Mouse (Mus musculus): Measurements from ENCODE around the gene Nav3.

Gene Nav3

DNA sequence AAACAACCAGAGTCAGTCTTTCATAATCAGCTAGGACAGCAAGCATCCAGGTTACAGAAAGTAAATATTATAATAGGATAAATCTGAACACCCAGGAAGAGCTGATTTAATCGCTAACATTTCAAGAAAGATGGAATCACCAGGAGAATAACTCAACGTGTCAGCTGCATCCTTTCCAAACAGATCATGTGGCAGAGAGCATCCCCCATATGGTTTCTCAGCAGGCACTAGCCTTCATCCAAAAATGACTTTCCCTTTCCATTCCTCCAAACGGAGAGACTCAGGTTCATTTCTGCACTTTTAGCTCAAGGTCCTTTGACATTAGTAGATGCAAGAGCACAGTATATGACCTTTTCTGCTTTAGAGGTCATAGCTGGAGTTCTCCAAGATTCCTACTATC is 765.4 kb downstream of the Nav3 start:
- in situ Hi-C loops (cut with MboI, MseI): no loop called here

DNA sequence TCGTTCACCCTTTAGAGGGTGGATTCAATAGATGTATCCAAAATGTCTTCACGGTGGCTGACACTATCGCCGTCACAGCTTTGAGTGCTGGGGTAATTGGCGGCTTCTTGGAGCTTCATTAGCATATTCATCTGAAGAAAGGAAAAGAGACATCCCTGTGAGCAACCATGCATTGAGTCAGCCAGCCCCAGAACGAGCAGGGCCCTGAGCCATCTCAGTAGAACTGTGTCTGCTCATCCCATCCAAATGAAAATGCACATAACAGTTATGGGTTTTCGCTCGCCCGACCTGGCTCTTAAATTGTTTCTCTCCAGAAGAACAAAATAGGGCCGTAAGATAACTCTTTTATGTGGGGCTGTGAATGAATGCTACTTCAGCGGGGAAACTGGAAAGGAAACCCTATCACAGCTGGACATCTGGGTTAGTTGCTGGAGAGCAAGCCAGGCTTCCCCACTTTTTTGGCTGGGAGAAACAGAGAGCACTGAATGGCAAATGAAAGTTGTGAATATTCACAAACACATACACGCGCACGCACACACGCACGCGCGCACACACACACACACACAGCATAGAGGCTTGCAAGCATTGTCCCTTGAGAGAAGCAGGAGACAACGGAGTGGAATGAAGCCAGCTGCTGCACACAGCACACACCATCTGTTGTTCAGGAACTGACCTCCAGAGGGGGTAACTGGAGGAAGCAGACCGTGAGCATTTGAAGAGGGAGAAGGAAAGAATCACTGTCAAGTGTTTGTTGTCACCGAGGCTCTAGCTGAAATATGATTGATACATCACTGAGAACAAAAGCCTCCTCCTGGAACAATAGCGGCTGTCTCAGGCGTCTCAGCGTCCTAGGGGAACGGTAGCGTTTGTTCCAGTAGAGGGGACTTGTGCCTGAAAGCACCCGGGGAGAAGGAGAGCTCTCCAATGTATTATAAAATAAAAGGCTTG is 771.6 kb downstream of the Nav3 start:
- in situ Hi-C loops (cut with MboI, MseI): no loop called here

DNA sequence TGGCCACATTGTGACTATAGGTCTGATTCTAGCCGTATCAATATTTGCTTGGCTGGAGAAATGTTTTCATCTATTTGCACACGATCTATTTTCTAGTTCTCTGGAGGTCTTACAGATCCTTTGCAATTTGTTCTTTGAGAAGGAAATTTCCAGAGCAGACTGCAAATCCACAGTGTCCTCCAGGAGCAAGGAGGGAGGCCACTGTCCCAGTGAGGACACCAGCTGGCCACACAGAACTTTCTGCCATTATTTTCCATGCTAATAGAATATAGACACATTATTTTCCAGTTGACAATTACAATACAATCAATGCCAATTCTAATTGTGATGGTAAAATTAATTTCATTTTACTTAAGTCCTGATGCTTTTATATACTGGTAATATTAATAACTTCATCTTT is 783.1 kb downstream of the Nav3 start:
- in situ Hi-C loops (cut with MboI, MseI): no loop called here

- in situ Hi-C loops (cut with MboI, MseI): no loop called here
Observed at GRCm38 (mm10) chr10:109667453-109667852, 788.6 kb downstream of the Nav3 start.

GRCm38 (mm10) chr10:109664629-109665317 is 791.2 kb downstream of the Nav3 start:
- in situ Hi-C loops (cut with MboI, MseI): no loop called here

DNA sequence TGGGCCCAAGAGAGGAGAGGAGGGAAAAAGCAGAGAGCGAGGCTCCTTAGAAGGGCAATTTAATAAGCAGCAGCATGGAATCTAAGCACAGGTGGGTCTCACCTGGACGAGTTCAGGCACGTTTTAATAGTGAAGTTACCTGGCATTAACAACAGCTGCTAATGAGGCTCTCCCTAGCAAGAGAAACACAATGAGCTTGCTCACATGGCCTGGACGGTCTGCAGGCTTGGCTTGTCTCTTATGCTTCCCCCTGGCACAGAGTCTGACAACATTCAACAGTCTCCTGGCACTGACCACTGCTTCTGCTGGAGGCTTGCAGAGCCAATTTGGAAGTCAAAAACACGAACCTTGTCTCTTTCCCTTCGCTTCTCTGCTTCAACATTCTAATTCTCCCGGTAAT is 804.5 kb downstream of the Nav3 start:
- in situ Hi-C loops (cut with MboI, MseI): no loop called here

GRCm38 (mm10) chr10:109643598-109643997 is 812.4 kb downstream of the Nav3 start:
- in situ Hi-C loops (cut with MboI, MseI): no loop called here

DNA sequence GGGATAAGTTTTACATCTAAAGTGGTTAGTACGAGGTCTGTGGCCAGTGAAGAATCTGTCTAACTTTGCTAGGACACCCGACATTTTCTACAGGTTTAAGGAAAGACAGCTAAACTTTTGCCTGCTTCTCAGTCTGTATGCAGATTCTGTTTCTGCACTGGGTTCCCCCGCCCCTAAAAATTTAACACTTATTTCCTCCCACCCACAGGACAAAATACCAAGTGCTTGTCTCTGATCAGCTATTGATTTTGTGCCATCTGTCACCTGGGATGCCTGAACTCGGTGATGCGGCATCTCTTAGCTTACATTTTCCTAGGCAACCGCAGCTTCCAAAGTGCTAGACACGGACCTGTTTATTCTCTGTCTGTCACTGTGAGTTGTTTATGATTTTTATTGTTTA is 814.2 kb downstream of the Nav3 start:
- in situ Hi-C loops (cut with MboI, MseI): no loop called here

- in situ Hi-C loops (cut with MboI, MseI): no loop called here
Observed at GRCm38 (mm10) chr10:109637702-109638101, 818.3 kb downstream of the Nav3 start.

All from regulatory T cell (primary cell).